Mouse (Mus musculus): Measurements from ENCODE around the gene Tut7.

DNA sequence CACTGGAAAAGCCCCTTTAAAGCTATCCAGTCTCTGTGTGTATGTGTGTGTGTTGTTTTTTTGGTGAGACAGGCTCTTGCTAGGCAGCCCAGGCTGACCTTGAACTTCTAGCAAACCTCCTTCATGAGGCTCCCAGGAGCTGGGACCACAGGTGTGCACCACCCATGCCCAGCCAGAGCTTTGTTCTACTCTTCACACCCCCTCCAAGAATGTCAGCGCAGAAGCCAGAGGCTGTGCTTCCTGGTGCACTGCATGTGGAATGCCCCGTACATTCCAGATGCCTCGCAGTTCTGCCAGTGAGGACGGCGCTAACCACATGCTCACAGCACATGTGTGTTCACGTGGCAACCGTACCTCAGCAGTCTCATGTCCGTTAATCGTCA is 26.5 kb downstream of the Tut7 start:
- TF ChIP-seq TCF12 (IDR thresholded peaks at IDR 0.05; ENCODE audit: insufficient read depth, poor library complexity, severe bottlenecking) (no peak), E2F4 (IDR thresholded peaks at IDR 0.05; ENCODE audit: insufficient read depth) (no peak), POLR2A (IDR thresholded peaks at IDR 0.05; ENCODE audit: insufficient read length, low read depth) (no peak), MAX (IDR thresholded peaks at IDR 0.05; ENCODE audit: low read depth) (no peak), REST (IDR thresholded peaks at IDR 0.05; ENCODE audit: insufficient read depth, insufficient read length) (no peak), MYOG (IDR thresholded peaks at IDR 0.05; ENCODE audit: control insufficient read depth in 1 of 3, insufficient read depth in 1 of 3, insufficient read length in 2 of 3, low read depth in 2 of 3) (no peak), POLR2AphosphoS2 (IDR thresholded peaks at IDR 0.05; ENCODE audit: insufficient read length, low read depth) (no peak), USF1 (IDR thresholded peaks at IDR 0.05; ENCODE audit: low read depth) (no peak), TCF3 (IDR thresholded peaks at IDR 0.05; ENCODE audit: insufficient read length, low read depth) (no peak), MYOD1 (IDR thresholded peaks at IDR 0.05; ENCODE audit: control insufficient read depth in 1 of 3, insufficient read length in 2 of 3, low read depth in 2 of 3) (no peak)

All from myocyte (in vitro differentiated cells).